Mouse (Mus musculus) right cerebral cortex, postnatal 14 days (tissue): Measurements from ENCODE around the gene 1520401A03Rik.

ENCODE experiments used
- DNase-seq: peaks from one replicate; pipeline ENCODE4 v3.0.0; 2022

The 1520401A03Rik gene

DNA sequence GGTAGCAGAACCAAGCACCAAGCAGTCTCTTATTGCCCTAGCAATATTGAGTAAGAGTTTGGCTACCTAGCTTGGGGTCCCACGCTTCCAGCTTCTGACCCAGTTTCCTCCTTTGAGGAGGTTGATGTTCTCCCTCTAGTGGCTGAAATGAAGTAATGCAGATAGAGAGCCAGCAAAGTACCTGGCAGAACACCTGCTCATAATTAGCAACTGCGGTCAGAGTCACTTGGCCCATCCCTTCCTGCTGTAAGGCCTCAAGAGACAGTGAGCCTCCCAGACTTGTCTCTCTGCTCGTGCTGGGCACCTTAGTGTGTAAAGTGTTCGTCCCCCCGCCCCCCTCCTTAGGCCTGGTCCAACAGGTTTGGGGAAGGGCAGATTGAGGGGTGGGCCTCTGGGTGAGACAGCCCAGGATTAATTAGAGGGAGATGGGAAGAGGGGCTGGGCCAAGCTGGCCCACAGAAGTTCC, 58.0 kb downstream of the 1520401A03Rik start:
- no peak for DNase-seq

GRCm38 (mm10) chr17:23661526-23661925, 61.1 kb downstream of the 1520401A03Rik start:
- DNase-seq = no peak

- DNase-seq = no peak
These were observed 61.7 kb downstream of the 1520401A03Rik start for GRCm38 (mm10) chr17:23660876-23661200.

GRCm38 (mm10) chr17:23660117-23660875, 62.3 kb downstream of the 1520401A03Rik start, which contains the start of gene Bicdl2:
Gene Bicdl2, plus strand, starts transcription at chr17:23660506.
- no peak for DNase-seq

GRCm38 (mm10) chr17:23658450-23658849, 64.1 kb downstream of the 1520401A03Rik start:
- DNase-seq = no peak
